Mouse (Mus musculus): ENCODE measurements around the gene Pgpep1l.
"Not testable (repeated sequence)": the region's sequence is repeated elsewhere in the genome, so short reads cannot be mapped to it uniquely, and the experiment has no call there.

- not testable (repeated sequence) for TF ChIP-seq CTCF (IDR thresholded peaks at IDR 0.05; ENCODE audit: control insufficient read depth, insufficient read depth, insufficient read length); USF1 (IDR thresholded peaks at IDR 0.05; ENCODE audit: low read depth); CEBPB (IDR thresholded peaks at IDR 0.05; ENCODE audit: low read depth); MYOG (IDR thresholded peaks at IDR 0.05; ENCODE audit: control insufficient read depth, extremely low read depth, insufficient read length); MYOD1 (IDR thresholded peaks at IDR 0.05; ENCODE audit: control insufficient read depth, insufficient read length, low read depth)
Observed at GRCm38 (mm10) chr7:68288000-68288399, 24.0 kb upstream of the Pgpep1l start.
